Mouse (Mus musculus): ENCODE measurements at regions not wholly inside any gene's neighbourhood (a gene's known extent, or its start where the extent isn't known, plus 50 kb on each side); places are given as distances from the start of the nearest gene placed in this dataset.

DNA sequence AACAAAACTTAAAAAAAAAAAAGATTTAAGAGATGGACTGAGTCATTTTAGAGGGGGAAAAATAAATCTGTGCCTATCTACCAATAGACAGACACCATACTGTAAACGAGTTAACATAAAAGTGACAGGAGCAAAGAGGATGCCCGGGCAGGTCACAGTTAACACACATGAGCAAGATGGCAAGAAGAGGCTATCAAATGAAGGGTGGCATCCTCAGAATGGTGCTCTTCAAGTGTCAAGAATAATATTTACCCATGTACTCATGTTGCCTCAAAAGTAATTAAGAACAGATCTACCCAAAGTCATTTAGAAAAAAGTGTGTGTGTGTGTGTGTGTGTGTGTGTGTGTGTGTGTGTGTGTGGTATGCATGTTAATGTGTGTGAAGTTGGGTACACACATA, 1296.5 kb upstream of the Tenm2 start:
- TF ChIP-seq POLR2A (IDR thresholded peaks at IDR 0.05; ENCODE audit: insufficient read depth, low read depth, low read length) (no peak), CTCF (IDR thresholded peaks at IDR 0.05) (no peak), EP300 (IDR thresholded peaks at IDR 0.05; ENCODE audit: insufficient read depth, low read depth, low read length) (no peak)
